Mouse (Mus musculus): ENCODE data around the gene Cchcr1. TPM values are rescaled to one million over a fixed set of nuclear protein-coding genes. Genes with fewer than 3 reads are reported as not detected.
"Not testable (repeated sequence)": the region's sequence is repeated elsewhere in the genome, so short reads cannot be mapped to it uniquely, and the experiment has no call there.

The Cchcr1 gene
- polyA plus RNA-seq (2012; rRNA removed), result 6.2 and 6.8 TPM in 2 replicates

- peak; percentile 83 for DNase-seq (ENCODE audit: low read depth)
Measured at GRCm38 (mm10) chr17:35516652-35517500, at the start of gene Cchcr1, which contains the start of gene Tcf19. Gene Cchcr1 (plus strand): TSS chr17:35517100. Gene Tcf19 (minus strand): TSS chr17:35516824.

- DNase-seq (ENCODE audit: low read depth), result not testable (repeated sequence)
Measured at GRCm38 (mm10) chr17:35468936-35469335, 48.0 kb upstream of the Cchcr1 start.

DNA sequence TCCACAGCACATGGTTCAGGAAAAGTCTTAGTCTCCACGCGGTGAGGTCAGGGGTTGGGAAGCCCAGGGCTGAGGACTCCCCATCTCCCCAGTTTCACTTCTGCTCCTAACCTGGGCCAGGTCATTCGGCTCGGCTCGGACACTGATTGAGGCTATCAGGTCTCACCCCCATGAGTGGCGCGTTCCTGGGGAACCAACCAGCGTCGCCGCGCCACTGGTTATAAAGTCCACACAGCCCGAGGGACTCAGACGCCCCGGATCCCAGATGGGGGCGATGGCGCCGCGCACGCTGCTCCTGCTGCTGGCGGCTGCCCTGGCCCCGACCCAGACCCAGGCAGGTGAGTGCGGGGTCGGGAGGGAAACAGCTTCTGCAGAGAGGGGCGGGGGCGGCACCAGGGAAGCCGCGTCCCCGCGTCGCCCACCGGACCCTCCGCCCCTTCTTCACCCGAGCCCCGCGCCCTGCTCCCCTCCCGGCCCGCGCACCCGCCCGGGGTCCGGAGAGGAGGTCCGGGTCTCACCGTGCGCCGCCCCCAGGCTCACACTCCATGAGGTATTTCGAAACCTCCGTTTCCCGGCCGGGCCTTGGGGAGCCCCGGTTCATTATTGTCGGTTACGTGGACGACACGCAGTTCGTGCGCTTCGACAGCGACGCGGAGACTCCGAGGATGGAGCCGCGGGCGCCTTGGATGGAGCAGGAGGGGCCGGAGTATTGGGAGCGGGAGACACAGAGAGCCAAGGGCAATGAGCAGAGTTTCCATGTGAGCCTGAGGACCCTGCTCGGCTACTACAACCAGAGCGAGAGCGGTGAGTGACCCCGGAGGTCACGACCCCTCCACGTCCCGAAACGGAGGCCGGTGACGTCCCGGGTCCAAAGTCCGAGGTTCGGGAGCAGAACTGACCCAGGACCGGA, 46.8 kb upstream of the Cchcr1 start, which contains the start of gene H2-Q10:
Gene H2-Q10, plus strand, starts transcription at position 248 of the 910 bp plus-strand sequence.
- DNase-seq (ENCODE audit: low read depth), result no peak

GRCm38 (mm10) chr17:35484066-35484465, 32.8 kb upstream of the Cchcr1 start:
- no peak for DNase-seq (ENCODE audit: low read depth)

DNA sequence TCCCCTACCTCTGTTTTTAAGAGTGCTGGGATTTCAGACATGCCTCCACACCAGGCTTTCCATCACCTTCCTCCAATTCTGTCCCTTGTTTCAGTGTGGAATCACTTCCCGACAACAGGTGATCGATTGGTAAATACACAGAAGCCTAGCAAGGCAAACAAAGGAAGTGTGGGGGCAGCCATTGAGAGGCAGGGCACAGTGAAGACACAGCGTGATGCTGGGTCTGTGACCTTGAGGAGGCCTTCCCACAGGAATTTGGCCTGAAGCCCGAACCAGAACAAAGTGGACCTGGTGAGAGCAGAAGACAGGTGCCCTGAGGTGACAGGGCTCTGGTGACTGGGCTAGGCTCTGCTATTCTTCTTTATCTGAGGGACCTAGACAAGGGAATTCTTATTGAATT, 31.2 kb upstream of the Cchcr1 start:
- no peak for DNase-seq (ENCODE audit: low read depth)

DNA sequence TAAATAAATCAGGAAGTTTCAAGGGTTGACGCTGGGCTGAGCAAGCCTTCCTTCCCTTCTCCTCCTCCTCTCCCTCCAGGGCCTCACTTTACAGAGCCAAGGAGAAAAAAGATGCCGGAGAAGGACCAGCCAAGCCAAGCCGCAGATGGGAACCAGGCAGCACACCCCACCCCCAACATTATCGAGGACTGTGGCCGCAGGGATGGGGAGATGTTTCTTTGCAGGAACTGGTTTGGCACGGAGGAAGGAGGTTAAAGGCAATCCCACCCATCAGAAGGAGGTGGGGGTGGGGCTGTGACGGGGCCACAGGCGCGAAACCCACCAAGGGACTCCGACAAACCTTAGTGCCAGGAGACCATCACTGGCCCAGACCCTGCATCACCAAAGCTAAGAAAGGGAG, 30.2 kb upstream of the Cchcr1 start:
- DNase-seq (ENCODE audit: low read depth), result no peak

- DNase-seq (ENCODE audit: low read depth), result no peak
Measured at GRCm38 (mm10) chr17:35488041-35488440, 28.9 kb upstream of the Cchcr1 start.

- DNase-seq (ENCODE audit: low read depth), result no peak
Measured at GRCm38 (mm10) chr17:35490320-35490719, 26.6 kb upstream of the Cchcr1 start.

- DNase-seq (ENCODE audit: low read depth), result no peak
Measured at GRCm38 (mm10) chr17:35497124-35497523, 19.8 kb upstream of the Cchcr1 start.

- no peak for DNase-seq (ENCODE audit: low read depth)
Measured at GRCm38 (mm10) chr17:35502226-35502625, 14.7 kb upstream of the Cchcr1 start.

GRCm38 (mm10) chr17:35502762-35503161, 14.1 kb upstream of the Cchcr1 start:
- DNase-seq (ENCODE audit: low read depth), result no peak

DNA sequence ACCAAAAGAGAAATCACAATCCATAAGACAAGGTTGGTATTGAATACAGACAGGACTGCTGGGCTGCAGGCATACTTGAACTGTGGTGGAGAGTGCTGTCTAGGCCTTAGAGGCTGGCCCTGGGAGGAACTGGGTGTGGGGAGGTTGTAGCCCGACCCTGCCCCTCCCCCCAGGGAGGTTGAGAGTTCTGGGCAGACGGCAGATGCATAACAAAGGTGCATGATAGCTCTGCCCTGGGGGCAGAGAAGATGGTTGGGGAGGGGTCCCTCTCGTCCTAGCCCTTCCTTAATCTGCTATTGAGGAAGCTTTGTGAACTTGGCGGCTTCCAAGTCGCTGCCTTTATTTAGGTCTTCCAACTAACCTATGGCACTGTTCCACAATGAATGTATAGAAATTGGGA, 13.1 kb upstream of the Cchcr1 start:
- DNase-seq (ENCODE audit: low read depth), result no peak

- no peak for DNase-seq (ENCODE audit: low read depth)
Measured at GRCm38 (mm10) chr17:35504628-35505481, 12.0 kb upstream of the Cchcr1 start.

GRCm38 (mm10) chr17:35505776-35506175, 11.1 kb upstream of the Cchcr1 start, which contains the start of gene Pou5f1:
Gene Pou5f1 (plus strand): TSS chr17:35506018.
- DNase-seq (ENCODE audit: low read depth), result no peak

- no peak for DNase-seq (ENCODE audit: low read depth)
Measured at GRCm38 (mm10) chr17:35506881-35507280, 10.0 kb upstream of the Cchcr1 start.

DNA sequence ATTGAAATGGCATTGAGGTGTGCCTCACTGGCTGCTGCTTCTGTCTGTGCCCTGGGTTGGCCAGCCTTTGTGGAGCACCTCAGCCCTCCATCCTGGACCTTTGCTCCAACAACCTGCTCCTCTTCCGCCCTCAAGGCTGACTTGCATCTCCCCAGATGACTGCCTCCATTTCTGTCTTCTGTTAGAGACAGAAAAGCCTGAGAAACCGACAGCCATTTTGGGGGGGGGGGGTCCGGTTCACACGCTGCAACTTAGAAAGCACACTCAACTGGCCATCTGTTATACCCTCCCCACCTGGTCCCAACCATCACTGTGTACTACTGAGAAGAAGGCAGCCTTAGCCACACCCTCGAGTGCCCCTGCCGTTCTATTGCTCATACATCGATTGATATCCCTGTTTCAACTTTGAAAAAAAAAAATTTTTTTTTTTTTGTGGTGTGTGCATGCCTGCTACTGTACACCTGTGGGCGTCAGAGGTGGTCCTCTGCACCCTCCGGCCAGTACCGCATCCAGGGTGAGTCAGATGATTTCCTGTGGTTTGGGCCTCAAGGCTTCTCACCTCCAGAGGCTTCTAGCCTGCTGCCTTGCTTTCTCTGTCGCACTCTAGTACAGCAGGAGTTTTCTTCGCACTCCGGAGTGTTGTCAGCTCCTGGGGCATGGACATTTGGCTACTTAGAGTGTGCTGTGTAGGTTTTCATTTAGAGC, 9.2 kb upstream of the Cchcr1 start:
- no peak for DNase-seq (ENCODE audit: low read depth)

DNA sequence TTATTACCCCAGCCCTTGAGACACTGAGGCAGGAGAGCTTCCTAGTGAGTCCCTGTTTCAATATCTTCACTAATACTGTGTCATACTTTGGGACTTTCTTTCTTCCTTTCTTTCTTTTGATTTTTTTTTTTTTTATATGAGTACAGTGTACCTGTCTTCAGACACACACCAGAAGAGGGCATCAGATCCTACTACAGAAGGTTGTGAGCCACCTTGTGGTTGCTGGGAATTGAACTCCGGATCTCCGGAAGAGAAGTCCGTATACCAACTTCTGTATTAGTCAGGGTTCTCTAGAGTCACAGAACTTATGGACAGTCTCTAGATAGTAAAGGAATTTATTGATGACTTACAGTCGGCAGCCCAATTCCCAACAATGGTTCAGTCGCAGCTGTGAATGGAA, 8.6 kb upstream of the Cchcr1 start:
- not testable (repeated sequence) for DNase-seq (ENCODE audit: low read depth)

GRCm38 (mm10) chr17:35509284-35509683, 7.6 kb upstream of the Cchcr1 start:
- DNase-seq (ENCODE audit: low read depth), result no peak

- DNase-seq (ENCODE audit: low read depth), result no peak
Measured at GRCm38 (mm10) chr17:35512916-35513626, 3.8 kb upstream of the Cchcr1 start.

GRCm38 (mm10) chr17:35513886-35514285, 3.0 kb upstream of the Cchcr1 start:
- no peak for DNase-seq (ENCODE audit: low read depth)

Measured in gonadal fat pad, adult 2 months (tissue).